Mouse (Mus musculus): ENCODE measurements around the gene Bahcc1.
A peak's percentile ranks its signal among the peaks of the same experiment; 100 is the strongest.

Gene Bahcc1

GRCm38 (mm10) chr11:120315832-120316689, 83.3 kb downstream of the Bahcc1 start:
- DNase-seq (ENCODE audit: low read depth, low spot score), result peak; percentile 89

- DNase-seq (ENCODE audit: low read depth, low spot score), result peak; percentile 45
Measured at GRCm38 (mm10) chr11:120316690-120317254, 84.0 kb downstream of the Bahcc1 start.

- DNase-seq (ENCODE audit: low read depth, low spot score), result no peak
Measured at GRCm38 (mm10) chr11:120317456-120317855, 84.7 kb downstream of the Bahcc1 start.

GRCm38 (mm10) chr11:120319310-120319709, 86.6 kb downstream of the Bahcc1 start:
- DNase-seq (ENCODE audit: low read depth, low spot score), result no peak

- no peak for DNase-seq (ENCODE audit: low read depth, low spot score)
Measured at GRCm38 (mm10) chr11:120320156-120320555, 87.4 kb downstream of the Bahcc1 start.

- DNase-seq (ENCODE audit: low read depth, low spot score), result no peak
Measured at GRCm38 (mm10) chr11:120335431-120336021, 102.8 kb downstream of the Bahcc1 start.

GRCm38 (mm10) chr11:120337447-120337846, 104.7 kb downstream of the Bahcc1 start:
- no peak for DNase-seq (ENCODE audit: low read depth, low spot score)

GRCm38 (mm10) chr11:120338786-120339185, 106.0 kb downstream of the Bahcc1 start:
- DNase-seq (ENCODE audit: low read depth, low spot score), result no peak

- no peak for DNase-seq (ENCODE audit: low read depth, low spot score)
Measured at GRCm38 (mm10) chr11:120339978-120340513, 107.3 kb downstream of the Bahcc1 start.

- DNase-seq (ENCODE audit: low read depth, low spot score), result no peak
Measured at GRCm38 (mm10) chr11:120341661-120342060, 108.9 kb downstream of the Bahcc1 start.
